28 mouse cellular contexts compared by ENCODE assay signal in the genomic region with DNA sequence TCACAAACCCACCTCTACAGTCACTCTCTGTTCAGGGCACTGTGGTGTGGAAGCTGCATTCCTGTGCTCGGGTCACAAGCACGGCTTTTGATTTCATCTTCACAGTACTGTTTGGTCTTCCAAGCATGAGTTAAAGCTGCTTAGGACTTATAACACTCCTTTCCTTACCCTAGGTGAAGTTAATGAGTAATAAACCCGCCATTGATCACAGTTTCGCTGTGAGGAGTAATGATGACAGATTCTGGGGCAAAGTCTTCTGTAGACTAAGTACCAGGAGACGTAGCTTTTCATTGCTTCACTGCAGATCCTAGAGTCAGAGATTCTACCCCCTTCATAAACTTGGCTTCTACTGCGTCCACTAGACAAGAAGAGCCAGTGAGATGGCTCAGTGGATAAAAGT. TPM values are rescaled to one million over a fixed set of nuclear protein-coding genes. Genes with fewer than 3 reads are reported as not detected.
DNase-seq lines count a peak whose midpoint lies in the region; ATAC-seq and TF ChIP-seq lines count a peak whose summit lies in the region.
"Had no signal": no experiment of that assay in that cellular context is flagged by ENCODE, and none has a peak within 500 bp of the region (broad histone marks: within the 10 kb centered on the region; RNA-seq: fewer than 3 reads in every experiment).

No protein-coding gene starts in this region.

- H3K9ac ChIP-seq in liver, embryonic 12.5 days = no peak overlapping the region
- H3K9ac ChIP-seq in liver, embryonic 14.5 days (replicated peaks) = no peak overlapping the region
- H3K9ac ChIP-seq in stomach, embryonic 15.5 days = no peak overlapping the region
- H3K9ac ChIP-seq: embryonic facial prominence, embryonic 12.5 days; forebrain, embryonic 15.5 days; heart, embryonic 12.5 days; hindbrain, embryonic 13.5 days; liver, embryonic 13.5 days; midbrain, embryonic 13.5 days; neural tube, embryonic 13.5 days had no signal

- WGBS in liver, embryonic 12.5 days (ENCODE audit: insufficient replicate concordance) = 80% methylated on average over 6 of the region's 6 CpGs
- WGBS in liver, embryonic 14.5 days (ENCODE audit: insufficient replicate concordance) = 84% methylated on average over 6 of the region's 6 CpGs
- WGBS in stomach, embryonic 15.5 days = 65% methylated on average over 6 of the region's 6 CpGs

- H3K27me3 ChIP-seq in liver, embryonic 12.5 days (replicated peaks) = no peaks in the 10 kb centered on the region
- no peaks in the 10 kb centered on the region for H3K27me3 ChIP-seq in liver, embryonic 14.5 days (ENCODE audit: control insufficient read depth, insufficient read depth, low read length)
- no peaks in the 10 kb centered on the region for H3K27me3 ChIP-seq in stomach, embryonic 15.5 days (replicated peaks)
- H3K27me3 ChIP-seq: embryonic facial prominence, embryonic 12.5 days; forebrain, embryonic 15.5 days; heart, embryonic 12.5 days; hindbrain, embryonic 13.5 days; liver, embryonic 13.5 days; midbrain, embryonic 13.5 days; neural tube, embryonic 13.5 days; Patski had no signal

- H3K4me1 ChIP-seq in liver, embryonic 12.5 days = peaks cover 27% of the 10 kb centered on the region
- H3K4me1 ChIP-seq in liver, embryonic 14.5 days (replicated peaks; ENCODE audit: control insufficient read depth in 2 of 2, insufficient read depth in 2 of 2, low read length in 1 of 2) = peaks cover 8 to 16% of the 10 kb centered on the region in 2 experiments
- no peaks in the 10 kb centered on the region for H3K4me1 ChIP-seq in stomach, embryonic 15.5 days
- H3K4me1 ChIP-seq: embryonic facial prominence, embryonic 12.5 days; forebrain, embryonic 15.5 days; heart, embryonic 12.5 days; hindbrain, embryonic 13.5 days; midbrain, embryonic 13.5 days; neural tube, embryonic 13.5 days had no signal

- TF ChIP-seq CTCF in liver, embryonic 14.5 days (IDR thresholded peaks at IDR 0.05; ENCODE audit: low read depth) = no peak

- peak overlapping the region; percentile 40; the same call in 1 of the 2 replicates for H3K27ac ChIP-seq in liver, embryonic 12.5 days
- no peak overlapping the region for H3K27ac ChIP-seq in liver, embryonic 14.5 days
- H3K27ac ChIP-seq in stomach, embryonic 15.5 days = no peak overlapping the region
- H3K27ac ChIP-seq: embryonic facial prominence, embryonic 12.5 days; forebrain, embryonic 15.5 days; heart, adult 2 months; hindbrain, embryonic 13.5 days; liver, embryonic 13.5 days; midbrain, embryonic 13.5 days; neural tube, embryonic 13.5 days had no signal

- H3K36me3 ChIP-seq in liver, embryonic 12.5 days = peaks cover 100% of the 10 kb centered on the region
- peaks cover 97% of the 10 kb centered on the region for H3K36me3 ChIP-seq in liver, embryonic 14.5 days (replicated peaks; ENCODE audit: control insufficient read depth, insufficient read depth, low read depth)
- no peaks in the 10 kb centered on the region for H3K36me3 ChIP-seq in stomach, embryonic 15.5 days
- H3K36me3 ChIP-seq: embryonic facial prominence, embryonic 12.5 days; forebrain, embryonic 15.5 days; hindbrain, embryonic 13.5 days; midbrain, embryonic 13.5 days; neural tube, embryonic 13.5 days had no signal

- TF ChIP-seq EP300 in liver, embryonic 14.5 days (IDR thresholded peaks at IDR 0.05; ENCODE audit: low read depth) = no peak

- H3K9me3 ChIP-seq in liver, embryonic 12.5 days (replicated peaks) = no peaks in the 10 kb centered on the region
- no peaks in the 10 kb centered on the region for H3K9me3 ChIP-seq in liver, embryonic 14.5 days (ENCODE audit: control insufficient read depth, low read length)
- no peaks in the 10 kb centered on the region for H3K9me3 ChIP-seq in stomach, embryonic 15.5 days
- H3K9me3 ChIP-seq: embryonic facial prominence, embryonic 12.5 days; forebrain, embryonic 15.5 days; heart, embryonic 12.5 days; hindbrain, embryonic 13.5 days; liver, embryonic 13.5 days; midbrain, embryonic 13.5 days; neural tube, embryonic 13.5 days had no signal

- no peak for ATAC-seq in liver, embryonic 12.5 days
- ATAC-seq in liver, embryonic 14.5 days (ENCODE audit: insufficient read depth) = no peak
- ATAC-seq in stomach, embryonic 15.5 days (ENCODE audit: insufficient read depth, low FRiP score, low read depth) = peak; percentile 41; the same call in 1 of the 2 replicates
- ATAC-seq in activated CD4-positive, CD25-positive, alpha-beta regulatory T cell, adult 4 months = no peak
- ATAC-seq: forebrain, embryonic 15.5 days; midbrain, embryonic 13.5 days; Patski had no signal

- no peak for DNase-seq in liver
- DNase-seq in liver, embryonic 14.5 days (ENCODE audit: low read depth in 3 of 3, low spot score in 3 of 3) = no peak
- no peak for DNase-seq in ovary, postnatal 10 days (ENCODE audit: low spot score)
- DNase-seq in spleen, adult 12 weeks (ENCODE audit: low spot score) = no peak
- DNase-seq: adrenal gland, postnatal 25 days; cerebellum, adult 11-12 months; cerebellum, adult 9-11 months; embryo, embryonic 11 days; gastrocnemius, postnatal 36 days; heart, adult 2 months; heart, postnatal 4 days; kidney, adult 8-10 months; kidney, postnatal 10 days; layer of hippocampus, adult 9-11 months; liver, embryonic 13.5 days; lung, postnatal 36 days; right cerebral cortex, postnatal 14 days; spleen, adult 18-20 months had no signal

- no peak overlapping the region for H3K4me2 ChIP-seq in liver, embryonic 12.5 days
- H3K4me2 ChIP-seq in liver, embryonic 14.5 days (ENCODE audit: low read depth) = peak overlapping the region; percentile 9; the same call in 1 of the 2 replicates
- H3K4me2 ChIP-seq in stomach, embryonic 15.5 days = no peak overlapping the region
- H3K4me2 ChIP-seq: embryonic facial prominence, embryonic 12.5 days; forebrain, embryonic 15.5 days; heart, embryonic 12.5 days; hindbrain, embryonic 13.5 days; liver, embryonic 13.5 days; midbrain, embryonic 13.5 days; neural tube, embryonic 13.5 days had no signal

- H3K4me3 ChIP-seq in liver, embryonic 12.5 days = no peak overlapping the region
- no peak overlapping the region for H3K4me3 ChIP-seq in liver, embryonic 14.5 days (ENCODE audit: insufficient read depth in 1 of 2, low read depth in 2 of 2, low read length in 2 of 2)
- H3K4me3 ChIP-seq in stomach, embryonic 15.5 days (replicated peaks) = no peak overlapping the region
- H3K4me3 ChIP-seq: embryonic facial prominence, embryonic 12.5 days; forebrain, embryonic 15.5 days; heart, adult 2 months; heart, embryonic 12.5 days; hindbrain, embryonic 13.5 days; liver, embryonic 13.5 days; midbrain, embryonic 13.5 days; neural tube, embryonic 13.5 days had no signal

RNA-seq across cellular contexts. Expression of a gene that starts 19.1 kb away (rescaled TPM):
- 29.6 and 30.6 TPM in 2 replicates for polyA plus RNA-seq in liver, embryonic 12.5 days (2016; fragmentation: Nextera tagmentation; extraction: Ambion mirVana)
- 16.5 and 23.0 TPM in 2 replicates for polyA plus RNA-seq in liver, embryonic 14.5 days (2012; rRNA removed)
- 17.0 and 18.6 TPM in 2 replicates for polyA plus RNA-seq in liver, embryonic 14.5 days (2014; fragmentation: Nextera tagmentation; extraction: Ambion mirVana)
- 10.2 and 12.1 TPM in 2 replicates for polyA plus RNA-seq in stomach, embryonic 15.5 days (2015; fragmentation: Nextera tagmentation; extraction: Ambion mirVana)
- polyA plus RNA-seq in activated CD4-positive, CD25-positive, alpha-beta regulatory T cell, adult 4 months (2017; shearing (Covaris generic)) = 100 to 1,000 TPM; 172 to 188 TPM

RNA-seq across cellular contexts. Expression of a gene that starts 36.2 kb away (rescaled TPM):
- polyA plus RNA-seq in liver, embryonic 12.5 days (2016; fragmentation: Nextera tagmentation; extraction: Ambion mirVana) = 3.9 and 4.0 TPM in 2 replicates
- 3.9 and 4.7 TPM in 2 replicates for polyA plus RNA-seq in liver, embryonic 14.5 days (2012; rRNA removed)
- polyA plus RNA-seq in liver, embryonic 14.5 days (2014; fragmentation: Nextera tagmentation; extraction: Ambion mirVana) = 1.4 and 1.8 TPM in 2 replicates
- polyA plus RNA-seq in stomach, embryonic 15.5 days (2015; fragmentation: Nextera tagmentation; extraction: Ambion mirVana) = 8.2 and 9.4 TPM in 2 replicates
- under 1 TPM; 0.54 to 0.58 TPM for polyA plus RNA-seq in activated CD4-positive, CD25-positive, alpha-beta regulatory T cell, adult 4 months (2017; shearing (Covaris generic))

RNA-seq across cellular contexts. Expression of a gene that starts 46.0 kb away (rescaled TPM):
- 1.5 and 1.6 TPM in 2 replicates for polyA plus RNA-seq in liver, embryonic 12.5 days (2016; fragmentation: Nextera tagmentation; extraction: Ambion mirVana)
- 0.18 and 0.26 TPM in 2 replicates for polyA plus RNA-seq in liver, embryonic 14.5 days (2012; rRNA removed)
- 0.24 and 0.41 TPM in 2 replicates for polyA plus RNA-seq in liver, embryonic 14.5 days (2014; fragmentation: Nextera tagmentation; extraction: Ambion mirVana)
- polyA plus RNA-seq in stomach, embryonic 15.5 days (2015; fragmentation: Nextera tagmentation; extraction: Ambion mirVana) = 5.8 and 5.9 TPM in 2 replicates
- under 1 TPM in 1 of 2 experiments, not detected in 1; 0.10 TPM for polyA plus RNA-seq in activated CD4-positive, CD25-positive, alpha-beta regulatory T cell, adult 4 months (2017; shearing (Covaris generic))
